Mouse (Mus musculus): ENCODE measurements around the gene Ficd. TPM values are rescaled to one million over a fixed set of nuclear protein-coding genes. Genes with fewer than 3 reads are reported as not detected.

Ficd gene
- polyA plus RNA-seq, 1 experiment = 15.3 TPM

GRCm38 (mm10) chr5:113786985-113787384 lies 51.4 kb downstream of the Ficd start:
- Histone ChIP-seq H3K4me3 (replicated peaks; ENCODE audit: insufficient read depth, low read depth, low read length) (no peak overlapping the region), H3K27ac (ENCODE audit: insufficient read depth, low read length) (no peak overlapping the region), H3K4me1 (ENCODE audit: control insufficient read depth, insufficient read depth, low read length) (no peaks in the 10 kb centered on the region), H3K27me3 (ENCODE audit: control insufficient read depth, insufficient read depth, low read length) (no peaks in the 10 kb centered on the region)
- 70% methylated on average over 5 of the region's 5 CpGs for WGBS
- TF ChIP-seq POLR2A (IDR thresholded peaks at IDR 0.05; ENCODE audit: borderline replicate concordance, insufficient read depth, low read length) = no peak
- TF ChIP-seq CTCF (IDR thresholded peaks at IDR 0.05; ENCODE audit: borderline replicate concordance, insufficient read depth, low read depth, low read length) = no peak
- no peak for DNase-seq

GRCm38 (mm10) chr5:113788645-113789044 lies 53.0 kb downstream of the Ficd start:
- no peak overlapping the region for H3K27ac ChIP-seq (ENCODE audit: insufficient read depth, low read length)
- WGBS = 52% methylated on average over 6 of the region's 6 CpGs
- H3K4me1 ChIP-seq (ENCODE audit: control insufficient read depth, insufficient read depth, low read length) = no peaks in the 10 kb centered on the region

GRCm38 (mm10) chr5:113789075-113789788 lies 53.6 kb downstream of the Ficd start:
- no peak for TF ChIP-seq POLR2A (IDR thresholded peaks at IDR 0.05; ENCODE audit: borderline replicate concordance, insufficient read depth, low read length)
- no peak for TF ChIP-seq CTCF (IDR thresholded peaks at IDR 0.05; ENCODE audit: borderline replicate concordance, insufficient read depth, low read depth, low read length)
- Histone ChIP-seq H3K27me3 (ENCODE audit: control insufficient read depth, insufficient read depth, low read length) (no peaks in the 10 kb centered on the region), H3K4me1 (ENCODE audit: control insufficient read depth, insufficient read depth, low read length) (no peaks in the 10 kb centered on the region), H3K27ac (ENCODE audit: insufficient read depth, low read length) (no peak overlapping the region), H3K4me3 (replicated peaks; ENCODE audit: insufficient read depth, low read depth, low read length) (no peak overlapping the region)
- WGBS = 32% methylated on average over 7 of the region's 7 CpGs
- no peak for DNase-seq

More at GRCm38 (mm10) chr5:113788645-113789044, 53.0 kb downstream of the Ficd start:
- Histone ChIP-seq H3K27me3 (ENCODE audit: control insufficient read depth, insufficient read depth, low read length) (no peaks in the 10 kb centered on the region), H3K4me3 (replicated peaks; ENCODE audit: insufficient read depth, low read depth, low read length) (no peak overlapping the region)
- no peak for TF ChIP-seq POLR2A (IDR thresholded peaks at IDR 0.05; ENCODE audit: borderline replicate concordance, insufficient read depth, low read length)
- TF ChIP-seq CTCF (IDR thresholded peaks at IDR 0.05; ENCODE audit: borderline replicate concordance, insufficient read depth, low read depth, low read length) = no peak
- DNase-seq = no peak

Other genes starting within 250 kb of the Ficd start
- 113 and 136 TPM in 2 replicates for gene Wscd2, start 245.5 kb upstream of the Ficd start, polyA plus RNA-seq (2012; rRNA removed)
- gene Cmklr1, start 85.4 kb upstream of the Ficd start, polyA plus RNA-seq (2012; rRNA removed) = 2.2 and 3.0 TPM in 2 replicates
- gene 1700069L16Rik, start 11.0 kb upstream of the Ficd start, polyA plus RNA-seq (2012; rRNA removed) = 0.29 and 0.39 TPM in 2 replicates
- gene Sart3, start 36.7 kb downstream of the Ficd start, polyA plus RNA-seq (2012; rRNA removed) = 43.5 and 47.5 TPM in 2 replicates
- 302 and 362 TPM in 2 replicates for gene Iscu, start 36.9 kb downstream of the Ficd start, polyA plus RNA-seq (2012; rRNA removed)
- gene Tmem119, start 64.7 kb downstream of the Ficd start, polyA plus RNA-seq (2012; rRNA removed) = 6.0 and 7.4 TPM in 2 replicates
- 12.0 and 13.6 TPM in 2 replicates for gene Selplg, start 96.8 kb downstream of the Ficd start, polyA plus RNA-seq (2012; rRNA removed)
- gene Coro1c, start 173.0 kb downstream of the Ficd start, polyA plus RNA-seq (2012; rRNA removed) = 90.2 and 94.1 TPM in 2 replicates